Mouse (Mus musculus): ENCODE measurements at regions not wholly inside any gene's neighbourhood (a gene's known extent, or its start where the extent isn't known, plus 50 kb on each side); places are given as distances from the start of the nearest gene placed in this dataset.

DNA sequence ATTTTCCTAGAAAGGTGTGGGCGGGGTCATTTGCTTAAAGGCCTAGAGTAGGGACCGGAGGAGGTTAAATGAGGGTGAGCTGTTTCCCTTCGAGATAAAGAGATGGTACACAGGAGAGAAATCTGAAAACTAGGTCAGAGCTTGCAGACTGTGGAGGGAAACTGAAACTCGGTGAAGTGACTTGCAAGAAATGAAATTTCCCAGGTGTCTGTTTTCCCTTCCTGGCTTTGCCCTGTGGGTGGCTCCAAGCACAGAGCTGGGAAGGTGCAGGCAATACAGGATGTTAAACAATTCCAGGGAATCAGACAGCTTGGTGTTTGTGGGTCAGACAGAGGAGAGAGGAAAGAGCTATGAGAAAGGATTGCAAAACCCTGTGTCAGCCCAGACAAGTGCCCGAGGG, 134.3 kb upstream of the Stmnd1 start:
- Histone ChIP-seq H3K9ac (ENCODE audit: low read depth, low read length) (no peak overlapping the region), H3K4me2 (replicated peaks; ENCODE audit: low read depth, low read length) (no peak overlapping the region), H3K27me3 (ENCODE audit: control insufficient read depth, insufficient read depth, low read length) (no peaks in the 10 kb centered on the region), H3K9me3 (ENCODE audit: control insufficient read depth, low read length) (no peaks in the 10 kb centered on the region), H3K36me3 (ENCODE audit: control insufficient read depth, insufficient read depth, low read length) (no peaks in the 10 kb centered on the region), H3K27ac (ENCODE audit: low read depth, low read length) (no peak overlapping the region), H3K4me3 (ENCODE audit: low read length) (no peak overlapping the region), H3K4me1 (ENCODE audit: control insufficient read depth, insufficient read depth, low read length) (no peaks in the 10 kb centered on the region)
- ATAC-seq (ENCODE audit: low FRiP score, low TSS enrichment): no peak
- WGBS: 80% methylated on average over 5 of the region's 5 CpGs

DNA sequence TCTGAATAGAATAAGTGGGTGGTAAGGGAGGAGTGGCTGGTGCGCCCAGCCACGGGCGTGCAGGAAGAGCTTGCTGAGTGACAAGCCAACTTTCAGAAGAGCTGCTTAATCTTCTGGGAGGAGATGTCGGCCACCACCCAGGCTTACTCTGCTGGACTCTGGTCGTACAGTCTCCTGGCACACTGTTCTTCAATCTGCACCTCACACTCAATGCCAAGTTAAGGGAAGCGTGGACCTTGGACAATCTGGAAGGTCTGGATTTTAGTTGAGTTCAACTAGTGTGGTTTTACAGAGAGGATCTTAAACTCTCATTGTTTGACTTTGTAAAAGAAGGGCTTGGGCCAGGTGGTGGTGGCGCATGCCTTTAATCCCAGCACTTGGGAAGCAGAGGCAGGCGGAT, 138.1 kb upstream of the Stmnd1 start:
- 91% methylated on average over 8 of the region's 8 CpGs for WGBS
- Histone ChIP-seq H3K36me3 (ENCODE audit: control insufficient read depth, insufficient read depth, low read length) (no peaks in the 10 kb centered on the region), H3K27ac (ENCODE audit: low read depth, low read length) (no peak overlapping the region), H3K4me1 (ENCODE audit: control insufficient read depth, insufficient read depth, low read length) (no peaks in the 10 kb centered on the region), H3K9ac (ENCODE audit: low read depth, low read length) (no peak overlapping the region), H3K4me3 (ENCODE audit: low read length) (no peak overlapping the region), H3K4me2 (replicated peaks; ENCODE audit: low read depth, low read length) (no peak overlapping the region), H3K9me3 (ENCODE audit: control insufficient read depth, low read length) (no peaks in the 10 kb centered on the region), H3K27me3 (ENCODE audit: control insufficient read depth, insufficient read depth, low read length) (no peaks in the 10 kb centered on the region)
- ATAC-seq (ENCODE audit: low FRiP score, low TSS enrichment): no peak

DNA sequence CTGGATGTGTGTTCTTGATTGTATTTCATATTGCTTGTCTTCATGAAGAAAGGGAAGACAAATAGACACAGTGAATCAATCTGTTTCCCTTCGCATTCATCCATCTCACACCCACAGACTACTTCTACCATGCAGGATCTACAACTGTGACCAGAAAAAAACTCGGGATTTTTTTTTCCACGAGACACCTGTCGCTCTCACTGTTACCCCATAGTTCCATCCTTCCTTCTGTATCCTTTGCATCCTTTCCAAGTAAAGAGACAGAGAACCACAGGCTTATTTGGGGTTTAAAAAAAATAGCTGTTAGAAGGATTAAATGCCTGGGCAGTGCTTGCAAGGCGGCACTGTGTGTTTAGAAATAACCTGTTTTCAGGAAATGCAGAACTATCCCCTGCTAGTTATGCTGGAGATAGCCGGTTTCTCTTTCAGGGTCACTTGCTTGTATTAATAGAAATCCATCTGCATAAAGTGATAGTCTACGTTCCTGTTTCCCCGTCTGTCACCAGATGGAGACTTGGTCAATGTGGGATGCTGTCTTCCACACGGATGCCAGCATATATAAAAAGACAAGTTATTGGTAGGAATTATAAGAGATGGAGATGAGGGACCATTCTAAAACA, 144.2 kb upstream of the Stmnd1 start:
- no peak overlapping the region for H3K27ac ChIP-seq (ENCODE audit: low read depth, low read length)
- H3K4me3 ChIP-seq (ENCODE audit: low read length): no peak overlapping the region
- no peaks in the 10 kb centered on the region for H3K9me3 ChIP-seq (ENCODE audit: control insufficient read depth, low read length)
- H3K4me2 ChIP-seq (replicated peaks; ENCODE audit: low read depth, low read length): no peak overlapping the region
- no peak for ATAC-seq (ENCODE audit: low FRiP score, low TSS enrichment)
- H3K4me1 ChIP-seq (ENCODE audit: control insufficient read depth, insufficient read depth, low read length): no peaks in the 10 kb centered on the region
- no peaks in the 10 kb centered on the region for H3K36me3 ChIP-seq (ENCODE audit: control insufficient read depth, insufficient read depth, low read length)
- no peaks in the 10 kb centered on the region for H3K27me3 ChIP-seq (ENCODE audit: control insufficient read depth, insufficient read depth, low read length)
- no peak overlapping the region for H3K9ac ChIP-seq (ENCODE audit: low read depth, low read length)
- 91% methylated on average over 9 of the region's 9 CpGs for WGBS

DNA sequence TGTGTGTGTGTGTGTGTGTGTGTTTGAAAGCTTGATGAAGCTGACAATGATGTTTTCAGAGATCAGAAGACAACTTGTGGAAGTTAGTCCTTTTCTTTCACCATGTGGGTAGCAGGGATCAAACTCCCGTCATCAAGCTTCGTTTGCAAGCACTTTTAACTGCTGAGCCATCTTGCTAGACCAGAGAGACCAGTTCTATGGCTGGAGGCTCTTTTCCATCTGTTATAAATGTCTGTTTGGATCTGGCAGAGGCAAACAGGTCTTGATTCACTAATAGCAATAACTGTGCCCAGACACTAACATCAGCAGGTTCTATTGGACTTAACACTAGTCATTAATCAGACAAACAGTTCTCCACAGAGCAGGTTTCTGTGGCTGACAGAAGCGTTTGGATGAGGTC, 150.1 kb upstream of the Stmnd1 start:
- no peaks in the 10 kb centered on the region for H3K27me3 ChIP-seq (ENCODE audit: control insufficient read depth, insufficient read depth, low read length)
- no peaks in the 10 kb centered on the region for H3K9me3 ChIP-seq (ENCODE audit: control insufficient read depth, low read length)
- no peaks in the 10 kb centered on the region for H3K36me3 ChIP-seq (ENCODE audit: control insufficient read depth, insufficient read depth, low read length)
- 63% methylated on average over 3 of the region's 3 CpGs for WGBS
- no peak for ATAC-seq (ENCODE audit: low FRiP score, low TSS enrichment)
- no peak overlapping the region for H3K27ac ChIP-seq (ENCODE audit: low read depth, low read length)
- no peak overlapping the region for H3K4me2 ChIP-seq (replicated peaks; ENCODE audit: low read depth, low read length)
- H3K4me1 ChIP-seq (ENCODE audit: control insufficient read depth, insufficient read depth, low read length): no peaks in the 10 kb centered on the region
- H3K4me3 ChIP-seq (ENCODE audit: low read length): no peak overlapping the region
- no peak overlapping the region for H3K9ac ChIP-seq (ENCODE audit: low read depth, low read length)

DNA sequence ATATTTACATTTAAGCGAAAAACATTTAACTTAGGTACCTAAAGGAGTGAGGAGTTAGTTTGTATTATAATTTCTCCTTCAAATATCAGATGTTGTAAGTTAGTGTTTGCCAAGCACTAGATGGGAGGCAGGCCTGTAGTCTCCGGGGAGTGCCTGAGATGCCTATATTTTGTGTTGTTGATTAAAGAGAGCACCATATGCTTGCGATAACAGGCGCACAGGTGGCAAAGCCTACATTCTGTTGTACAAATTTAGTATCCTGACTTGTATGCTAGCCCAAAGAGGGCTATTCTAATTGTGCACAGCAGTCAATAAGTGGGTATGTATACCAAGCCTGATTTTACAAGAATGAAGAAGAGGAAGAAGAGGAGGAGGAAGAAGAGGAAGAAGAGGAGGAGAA, 151.8 kb upstream of the Atxn1 start:
- Histone ChIP-seq H3K27me3 (ENCODE audit: control insufficient read depth, insufficient read depth, low read length) (no peaks in the 10 kb centered on the region), H3K27ac (ENCODE audit: low read depth, low read length) (no peak overlapping the region), H3K9me3 (ENCODE audit: control insufficient read depth, low read length) (no peaks in the 10 kb centered on the region), H3K4me3 (ENCODE audit: low read length) (no peak overlapping the region), H3K36me3 (ENCODE audit: control insufficient read depth, insufficient read depth, low read length) (no peaks in the 10 kb centered on the region), H3K4me2 (replicated peaks; ENCODE audit: low read depth, low read length) (no peak overlapping the region), H3K4me1 (ENCODE audit: control insufficient read depth, insufficient read depth, low read length) (no peaks in the 10 kb centered on the region), H3K9ac (ENCODE audit: low read depth, low read length) (no peak overlapping the region)
- ATAC-seq (ENCODE audit: low FRiP score, low TSS enrichment): no peak
- WGBS: 93% methylated on average over 4 of the region's 4 CpGs

DNA sequence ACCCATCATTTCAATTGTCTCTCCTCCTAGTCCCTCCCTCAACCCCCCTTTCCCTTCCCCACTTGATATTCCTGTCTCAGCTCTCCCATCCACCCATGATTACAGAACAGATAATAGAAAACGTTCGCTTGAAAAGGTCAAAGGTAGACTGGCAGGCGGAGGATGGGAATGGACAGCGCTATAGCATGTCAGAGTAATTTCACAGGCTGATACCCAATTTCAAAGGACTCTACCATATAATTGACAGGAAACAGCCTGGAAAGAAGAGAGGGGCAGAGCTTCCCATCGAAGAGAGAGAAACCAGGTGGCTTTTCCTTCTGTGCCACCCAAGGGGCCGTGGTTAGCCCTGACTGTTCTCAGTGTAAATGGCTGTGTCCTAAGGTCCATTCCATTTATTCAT, 140.2 kb upstream of the Atxn1 start:
- H3K4me3 ChIP-seq (ENCODE audit: low read length): no peak overlapping the region
- H3K36me3 ChIP-seq (ENCODE audit: control insufficient read depth, insufficient read depth, low read length): no peaks in the 10 kb centered on the region
- no peaks in the 10 kb centered on the region for H3K4me1 ChIP-seq (ENCODE audit: control insufficient read depth, insufficient read depth, low read length)
- peak; percentile 72 for ATAC-seq (ENCODE audit: low FRiP score, low TSS enrichment)
- no peak overlapping the region for H3K27ac ChIP-seq (ENCODE audit: low read depth, low read length)
- 25% methylated on average over 6 of the region's 6 CpGs for WGBS
- no peak overlapping the region for H3K9ac ChIP-seq (ENCODE audit: low read depth, low read length)
- H3K27me3 ChIP-seq (ENCODE audit: control insufficient read depth, insufficient read depth, low read length): no peaks in the 10 kb centered on the region
- H3K4me2 ChIP-seq (replicated peaks; ENCODE audit: low read depth, low read length): no peak overlapping the region
- no peaks in the 10 kb centered on the region for H3K9me3 ChIP-seq (ENCODE audit: control insufficient read depth, low read length)

DNA sequence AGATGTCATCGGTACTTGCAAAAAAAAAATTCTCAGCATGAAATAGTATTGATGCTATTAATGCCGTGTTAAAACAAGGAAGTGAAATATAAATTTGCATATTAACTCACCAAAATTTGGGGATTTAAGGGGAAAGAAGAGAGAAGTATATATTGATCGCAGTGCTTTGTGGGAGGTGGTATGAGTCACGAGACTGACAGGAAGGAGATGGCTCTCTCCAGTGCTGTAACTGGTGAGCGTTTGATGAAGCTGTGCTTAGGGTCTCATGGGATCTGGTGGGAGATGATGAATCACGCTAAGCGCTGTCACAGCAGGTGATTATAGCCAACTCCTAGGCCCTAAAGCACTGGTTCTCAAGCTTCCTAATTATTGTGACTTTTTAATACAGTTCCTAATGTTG, 133.8 kb upstream of the Atxn1 start:
- Histone ChIP-seq H3K4me2 (replicated peaks; ENCODE audit: low read depth, low read length) (no peak overlapping the region), H3K4me3 (ENCODE audit: low read length) (no peak overlapping the region), H3K27me3 (ENCODE audit: control insufficient read depth, insufficient read depth, low read length) (no peaks in the 10 kb centered on the region), H3K9ac (ENCODE audit: low read depth, low read length) (no peak overlapping the region), H3K27ac (ENCODE audit: low read depth, low read length) (no peak overlapping the region), H3K9me3 (ENCODE audit: control insufficient read depth, low read length) (no peaks in the 10 kb centered on the region), H3K36me3 (ENCODE audit: control insufficient read depth, insufficient read depth, low read length) (no peaks in the 10 kb centered on the region), H3K4me1 (ENCODE audit: control insufficient read depth, insufficient read depth, low read length) (no peaks in the 10 kb centered on the region)
- 84% methylated on average over 7 of the region's 7 CpGs for WGBS
- ATAC-seq (ENCODE audit: low FRiP score, low TSS enrichment): no peak

DNA sequence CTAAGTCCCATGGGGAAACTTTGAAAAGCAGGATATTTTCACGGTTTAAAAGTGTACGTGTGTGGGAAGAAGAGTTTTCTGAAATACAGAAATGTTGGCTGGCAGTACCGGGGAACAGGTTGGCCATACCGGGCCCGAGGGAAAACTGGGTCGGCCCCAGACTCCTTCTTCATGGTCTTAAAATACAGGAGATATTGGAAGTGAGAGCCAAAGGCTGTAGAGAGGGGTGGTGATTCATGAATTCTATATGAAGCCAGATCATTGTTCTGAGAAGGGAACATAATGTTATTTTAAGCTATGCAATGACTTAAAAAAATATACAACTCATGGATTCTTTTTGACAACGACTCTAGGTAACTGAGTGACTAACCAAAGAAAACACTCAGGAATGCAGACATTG, 133.3 kb upstream of the Atxn1 start:
- Histone ChIP-seq H3K9ac (ENCODE audit: low read depth, low read length) (no peak overlapping the region), H3K27ac (ENCODE audit: low read depth, low read length) (no peak overlapping the region), H3K4me3 (ENCODE audit: low read length) (no peak overlapping the region), H3K36me3 (ENCODE audit: control insufficient read depth, insufficient read depth, low read length) (no peaks in the 10 kb centered on the region), H3K4me2 (replicated peaks; ENCODE audit: low read depth, low read length) (no peak overlapping the region), H3K27me3 (ENCODE audit: control insufficient read depth, insufficient read depth, low read length) (no peaks in the 10 kb centered on the region), H3K4me1 (ENCODE audit: control insufficient read depth, insufficient read depth, low read length) (no peaks in the 10 kb centered on the region), H3K9me3 (ENCODE audit: control insufficient read depth, low read length) (no peaks in the 10 kb centered on the region)
- no peak for ATAC-seq (ENCODE audit: low FRiP score, low TSS enrichment)
- 89% methylated on average over 7 of the region's 7 CpGs for WGBS

DNA sequence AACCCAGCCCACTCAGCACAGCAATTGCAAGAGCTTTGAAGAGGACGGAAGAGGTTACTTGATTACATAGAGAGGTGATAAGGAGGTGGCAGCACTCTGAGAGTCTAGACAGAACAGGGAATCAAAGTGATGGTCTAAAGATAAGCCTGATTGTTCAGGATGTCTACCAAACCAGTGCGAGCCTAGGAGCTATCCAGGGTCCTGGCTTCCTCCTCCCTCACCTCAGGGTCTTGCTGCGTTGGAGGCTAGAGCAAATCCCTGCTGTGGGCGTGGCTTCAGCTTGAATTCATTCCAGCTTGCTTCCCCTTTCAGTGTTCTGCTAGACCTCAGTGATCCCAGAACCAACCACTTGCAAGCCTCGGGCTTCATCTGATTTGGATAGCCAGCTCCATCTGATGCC, 132.2 kb upstream of the Atxn1 start:
- H3K4me3 ChIP-seq (ENCODE audit: low read length): no peak overlapping the region
- H3K9ac ChIP-seq (ENCODE audit: low read depth, low read length): no peak overlapping the region
- no peaks in the 10 kb centered on the region for H3K36me3 ChIP-seq (ENCODE audit: control insufficient read depth, insufficient read depth, low read length)
- H3K27me3 ChIP-seq (ENCODE audit: control insufficient read depth, insufficient read depth, low read length): no peaks in the 10 kb centered on the region
- H3K4me2 ChIP-seq (replicated peaks; ENCODE audit: low read depth, low read length): no peak overlapping the region
- 4% methylated on average over 5 of the region's 5 CpGs for WGBS
- no peaks in the 10 kb centered on the region for H3K9me3 ChIP-seq (ENCODE audit: control insufficient read depth, low read length)
- H3K4me1 ChIP-seq (ENCODE audit: control insufficient read depth, insufficient read depth, low read length): no peaks in the 10 kb centered on the region
- no peak overlapping the region for H3K27ac ChIP-seq (ENCODE audit: low read depth, low read length)
- ATAC-seq (ENCODE audit: low FRiP score, low TSS enrichment): peak; percentile 62; the same call in 1 of the 2 replicates
